Mouse (Mus musculus): Measurements from ENCODE around the gene Ifitm5.

- no peak for TF ChIP-seq CTCF (conservative IDR thresholded peaks at IDR 0.05; ENCODE audit: insufficient read depth, insufficient read length, low read depth, low read length)
- TF ChIP-seq POLR2A (IDR thresholded peaks at IDR 0.05; ENCODE audit: low read depth, low read length) = no peak
Measured at GRCm38 (mm10) chr7:140981704-140982103, 31.6 kb upstream of the Ifitm5 start.

All from kidney, adult 2 months (tissue).